ENCODE assay signal across 8 mouse cellular contexts in genomic region chrX:13346696-13347026, GRCm38 (mm10).
A peak's percentile ranks its signal among the peaks of the same experiment; 100 is the strongest.
DNase-seq lines count a peak whose midpoint lies in the region; ATAC-seq and TF ChIP-seq lines count a peak whose summit lies in the region.

No protein-coding gene starts in this region.

- no peak for TF ChIP-seq POLR2A in bone marrow macrophage, adult 2 months (IDR thresholded peaks at IDR 0.05; ENCODE audit: borderline replicate concordance, low read depth, low read length)
- no peak for TF ChIP-seq POLR2A in thymus, adult 2 months (IDR thresholded peaks at IDR 0.05; ENCODE audit: control insufficient read depth, extremely low read depth, insufficient read depth, low read length, poor library complexity)

- peak overlapping the region; percentile 66 for H3K27ac ChIP-seq in bone marrow macrophage, adult 2 months (ENCODE audit: insufficient read depth, low read depth, low read length)
- H3K27ac ChIP-seq in forebrain, embryonic 13.5 days, result peak overlapping the region; percentile 92
- H3K27ac ChIP-seq in kidney, postnatal 0 days, result peak overlapping the region; percentile 85
- H3K27ac ChIP-seq in thymus, adult 2 months (ENCODE audit: control insufficient read depth, insufficient read depth, low read length), result peak overlapping the region; percentile 100

- DNase-seq in left cerebral cortex, adult 18-20 months (ENCODE audit: low spot score in 2 of 2), result peak; percentile 5 to 10
- DNase-seq in left cerebral cortex, postnatal 25 days (ENCODE audit: low spot score in 2 of 2), result no peak
- no peak for DNase-seq in kidney, postnatal 0 days (ENCODE audit: low spot score)
- peak; percentile 39 for DNase-seq in lung, postnatal 14 days
- peak; percentile 60 for DNase-seq in thymus, adult 2 months
- no peak for DNase-seq in retina, embryonic 14.5 days (ENCODE audit: low spot score)

- 4% methylated on average over 5 of the region's 5 CpGs for WGBS in forebrain, embryonic 13.5 days
- 7% methylated on average over 5 of the region's 5 CpGs for WGBS in kidney, postnatal 0 days
- 1% methylated on average over 5 of the region's 5 CpGs for WGBS in thymus, adult 2 months

- peaks cover 10% of the 10 kb centered on the region; the same call in 1 of the 2 replicates for H3K4me1 ChIP-seq in bone marrow macrophage, adult 2 months (ENCODE audit: control insufficient read depth, insufficient read depth, low read length)
- H3K4me1 ChIP-seq in forebrain, embryonic 13.5 days, result peaks cover 17% of the 10 kb centered on the region
- no peaks in the 10 kb centered on the region for H3K4me1 ChIP-seq in kidney, postnatal 0 days (replicated peaks; ENCODE audit: insufficient read depth, low read length)
- H3K4me1 ChIP-seq in thymus, adult 2 months (replicated peaks; ENCODE audit: control insufficient read depth, insufficient read depth, low read length), result peaks cover 31% of the 10 kb centered on the region

- peaks cover 12% of the 10 kb centered on the region; the same call in 1 of the 2 replicates for H3K27me3 ChIP-seq in forebrain, embryonic 13.5 days
- no peaks in the 10 kb centered on the region for H3K27me3 ChIP-seq in kidney, postnatal 0 days (ENCODE audit: insufficient read depth, low read length)
- H3K27me3 ChIP-seq in thymus, adult 2 months (ENCODE audit: control insufficient read depth, insufficient read depth, low read length), result no peaks in the 10 kb centered on the region

- H3K9ac ChIP-seq in forebrain, embryonic 13.5 days, result peak overlapping the region; percentile 50
- H3K9ac ChIP-seq in kidney, postnatal 0 days (ENCODE audit: low read depth, low read length), result 0 out of 2 replicates have a peak overlapping the region, but pooled peaks have one; percentile 40

- intact Hi-C loops in left cerebral cortex, postnatal 25 days (cut with DNase I), result loop anchor here (1.0 to 10.0 kb wide), 5 partner anchors 65 to 311 kb away; no protein-coding TSS in a partner anchor

- TF ChIP-seq CTCF in bone marrow macrophage, adult 2 months (IDR thresholded peaks at IDR 0.05; ENCODE audit: low read depth, low read length), result no peak
- no peak for TF ChIP-seq CTCF in kidney, postnatal 0 days (IDR thresholded peaks at IDR 0.05; ENCODE audit: low read depth)
- no peak for TF ChIP-seq CTCF in thymus, adult 2 months (IDR thresholded peaks at IDR 0.05; ENCODE audit: borderline replicate concordance, control insufficient read depth, extremely low read depth, insufficient read depth, low read length, poor library complexity)

- H3K9me3 ChIP-seq in forebrain, embryonic 13.5 days (replicated peaks), result no peaks in the 10 kb centered on the region
- H3K9me3 ChIP-seq in kidney, postnatal 0 days (replicated peaks; ENCODE audit: low read length), result no peaks in the 10 kb centered on the region

- peak overlapping the region; percentile 68 for H3K4me3 ChIP-seq in bone marrow macrophage, adult 2 months (ENCODE audit: insufficient read depth, low read length)
- peak overlapping the region; percentile 41 for H3K4me3 ChIP-seq in forebrain, embryonic 13.5 days
- peak overlapping the region; percentile 36 for H3K4me3 ChIP-seq in kidney, postnatal 0 days (replicated peaks; ENCODE audit: low read depth, low read length)
- H3K4me3 ChIP-seq in thymus, adult 2 months (ENCODE audit: control insufficient read depth, insufficient read depth, low read length), result peak overlapping the region; percentile 65

- ATAC-seq in forebrain, embryonic 13.5 days, result peak; percentile 13
- no peak for ATAC-seq in kidney, postnatal 0 days (replicated peaks; ENCODE audit: low FRiP score, low read depth)

- peak overlapping the region; percentile 59 for H3K4me2 ChIP-seq in forebrain, embryonic 13.5 days
- H3K4me2 ChIP-seq in kidney, postnatal 0 days (ENCODE audit: low read length), result peak overlapping the region; percentile 60

- no peaks in the 10 kb centered on the region for H3K36me3 ChIP-seq in forebrain, embryonic 13.5 days (ENCODE audit: poor library complexity, severe bottlenecking)
- H3K36me3 ChIP-seq in kidney, postnatal 0 days (ENCODE audit: insufficient read depth, low read length), result no peaks in the 10 kb centered on the region
- H3K36me3 ChIP-seq in thymus, adult 2 months (ENCODE audit: control insufficient read depth, insufficient read depth, low read length), result no peaks in the 10 kb centered on the region

Comparison
In these comparisons a context has a peak if more than half of its experiments do, and no peak if none do; other contexts are left out.
1. DNase-seq: peak in left cerebral cortex, adult 18-20 months (2 of 2), lung, postnatal 14 days (single experiment) and thymus, adult 2 months (single experiment); none in left cerebral cortex, postnatal 25 days (0 of 2), kidney, postnatal 0 days (single experiment) and retina, embryonic 14.5 days (single experiment).
2. Peak in every context shown above with its lines, with median percentiles within 50 percentile points of each other: H3K27ac ChIP-seq and H3K4me3 ChIP-seq.